Mouse (Mus musculus) myocyte (in vitro differentiated cells): ENCODE data around the gene Plac8. TPM values are rescaled to one million over a fixed set of nuclear protein-coding genes. Genes with fewer than 3 reads are reported as not detected.

Source experiments
- H3K27me3 ChIP-seq: one replicate; pipeline ENCODE4 v1.6.1; 2011; ENCODE audit not compliant: control insufficient read depth, insufficient read depth, insufficient read length
- H3K36me3 ChIP-seq: one replicate; pipeline ENCODE4 v1.6.1; 2011; ENCODE audit not compliant: control insufficient read depth, insufficient read depth
- H3K4me2 ChIP-seq: one replicate; pipeline ENCODE4 v1.6.1; 2011; ENCODE audit warnings: low read depth, control low read depth
- H3K4me3 ChIP-seq: one replicate; pipeline ENCODE4 v1.5.1; 2011; ENCODE audit warnings: mild to moderate bottlenecking, control low read depth, moderate library complexity
- H3K79me2 ChIP-seq: one replicate; pipeline ENCODE4 v1.6.1; 2011; ENCODE audit not compliant: control insufficient read depth, insufficient read depth
- H3ac ChIP-seq: one replicate; pipeline ENCODE4 v1.6.1; 2011; ENCODE audit not compliant: control insufficient read depth, insufficient read length
- CEBPB ChIP-seq: IDR thresholded peaks from 2 replicates; pipeline ENCODE4 v1.6.1; 2011; ENCODE audit warnings: mild to moderate bottlenecking, moderate library complexity; ENCODE audit not compliant: poor library complexity, insufficient read depth, severe bottlenecking
- E2F4 ChIP-seq: IDR thresholded peaks from one replicate; pipeline ENCODE4 v1.6.1; 2011; ENCODE audit warnings: mild to moderate bottlenecking, control low read depth, moderate library complexity; ENCODE audit not compliant: insufficient read depth
- MAX ChIP-seq: IDR thresholded peaks from one replicate; pipeline ENCODE4 v1.6.1; 2011; ENCODE audit warnings: low read depth, mild to moderate bottlenecking, control low read depth
- MYOD1 ChIP-seq, 3 experiments: IDR thresholded peaks; one replicate each; pipeline ENCODE4 v1.6.1; 2011; ENCODE audit warnings: control low read depth in 2 of 3, low read depth in 2 of 3, mild to moderate bottlenecking in 2 of 3, moderate library complexity in 1 of 3; ENCODE audit not compliant: insufficient read length in 2 of 3, control insufficient read depth in 1 of 3
- MYOG ChIP-seq, 3 experiments: IDR thresholded peaks; one replicate each; pipeline ENCODE4 v1.6.1; 2011; ENCODE audit warnings: control low read depth in 2 of 3, low read depth in 2 of 3, mild to moderate bottlenecking in 2 of 3; ENCODE audit not compliant: insufficient read length in 2 of 3, control insufficient read depth in 1 of 3, insufficient read depth in 1 of 3
- POLR2A ChIP-seq: IDR thresholded peaks from one replicate; pipeline ENCODE4 v1.6.1; 2011; ENCODE audit warnings: low read depth, mild to moderate bottlenecking, control low read depth, moderate library complexity; ENCODE audit not compliant: insufficient read length
- POLR2AphosphoS2 ChIP-seq: IDR thresholded peaks from one replicate; pipeline ENCODE4 v1.6.1; 2011; ENCODE audit warnings: low read depth, control low read depth; ENCODE audit not compliant: insufficient read length
- REST ChIP-seq: IDR thresholded peaks from one replicate; pipeline ENCODE4 v1.6.1; 2011; ENCODE audit warnings: mild to moderate bottlenecking, control low read depth, moderate library complexity; ENCODE audit not compliant: insufficient read depth, insufficient read length
- SRF ChIP-seq: IDR thresholded peaks from one replicate; pipeline ENCODE4 v1.6.1; 2011; ENCODE audit warnings: low read depth; ENCODE audit not compliant: control insufficient read depth, insufficient read length
- TCF12 ChIP-seq: IDR thresholded peaks from one replicate; pipeline ENCODE4 v1.6.1; 2011; ENCODE audit warnings: mild to moderate bottlenecking, control low read depth; ENCODE audit not compliant: poor library complexity, insufficient read depth, severe bottlenecking
- TCF3 ChIP-seq: IDR thresholded peaks from one replicate; pipeline ENCODE4 v1.6.1; 2011; ENCODE audit warnings: low read depth, control low read depth; ENCODE audit not compliant: insufficient read length
- USF1 ChIP-seq: IDR thresholded peaks from one replicate; pipeline ENCODE4 v1.6.1; 2011; ENCODE audit warnings: low read depth, mild to moderate bottlenecking, control low read depth, moderate library complexity
- polyA plus RNA-seq: library from polyadenylated mRNA; unstranded; fragments of >200 nt; fragmentation: generic; extraction: Trizol; gene quantifications from one replicate; pipeline ENCODE4 v1.2.1, GENCODE M21; 2012; ENCODE audit warnings: missing spikeins

Gene Plac8
- polyA plus RNA-seq, 1 experiment, result 4.8 TPM

- Histone ChIP-seq H3K27me3 (no peaks in the 10 kb centered on the region), H3K4me3 (no peak overlapping the region), H3ac (no peak overlapping the region), H3K36me3 (no peaks in the 10 kb centered on the region), H3K4me2 (no peak overlapping the region), H3K79me2 (no peaks in the 10 kb centered on the region)
- TF ChIP-seq REST (no peak), CEBPB (no peak), MYOD1 (IDR thresholded peaks at IDR 0.05; ENCODE audit: control insufficient read depth in 1 of 3, insufficient read length in 2 of 3, low read depth in 2 of 3) (no peak), TCF3 (no peak), POLR2A (no peak), MYOG (IDR thresholded peaks at IDR 0.05; ENCODE audit: control insufficient read depth in 1 of 3, insufficient read depth in 1 of 3, insufficient read length in 2 of 3, low read depth in 2 of 3) (no peak), POLR2AphosphoS2 (no peak), MAX (no peak), E2F4 (no peak), TCF12 (no peak), USF1 (no peak), SRF (no peak)
Observed at GRCm38 (mm10) chr5:100557537-100557936, 14.5 kb downstream of the Plac8 start.

- Histone ChIP-seq H3K4me2 (no peak overlapping the region), H3K27me3 (no peaks in the 10 kb centered on the region), H3K79me2 (no peaks in the 10 kb centered on the region), H3K36me3 (no peaks in the 10 kb centered on the region), H3ac (no peak overlapping the region), H3K4me3 (no peak overlapping the region)
- TF ChIP-seq MYOG (IDR thresholded peaks at IDR 0.05; ENCODE audit: control insufficient read depth in 1 of 3, insufficient read depth in 1 of 3, insufficient read length in 2 of 3, low read depth in 2 of 3) (no peak), USF1 (no peak), TCF3 (no peak), POLR2AphosphoS2 (no peak), MAX (no peak), TCF12 (no peak), POLR2A (no peak), CEBPB (no peak), MYOD1 (IDR thresholded peaks at IDR 0.05; ENCODE audit: control insufficient read depth in 1 of 3, insufficient read length in 2 of 3, low read depth in 2 of 3) (no peak), E2F4 (no peak), REST (no peak), SRF (no peak)
Observed at GRCm38 (mm10) chr5:100557019-100557418, 15.0 kb downstream of the Plac8 start.

- H3K79me2 ChIP-seq, result no peaks in the 10 kb centered on the region
- TF ChIP-seq REST, result no peak
- peak overlapping the region; percentile 15 for H3K4me2 ChIP-seq
- no peaks in the 10 kb centered on the region for H3K27me3 ChIP-seq
- no peak overlapping the region for H3ac ChIP-seq
- peaks cover 9% of the 10 kb centered on the region for H3K36me3 ChIP-seq
- no peak overlapping the region for H3K4me3 ChIP-seq
Observed at GRCm38 (mm10) chr5:100553426-100553825, 18.6 kb downstream of the Plac8 start.

GRCm38 (mm10) chr5:100551952-100552351 is 20.1 kb downstream of the Plac8 start:
- Histone ChIP-seq H3K36me3 (peaks cover 20% of the 10 kb centered on the region), H3ac (no peak overlapping the region), H3K4me2 (no peak overlapping the region), H3K27me3 (no peaks in the 10 kb centered on the region), H3K79me2 (no peaks in the 10 kb centered on the region), H3K4me3 (no peak overlapping the region)
- TF ChIP-seq REST (no peak), TCF3 (no peak), MAX (no peak), MYOG (IDR thresholded peaks at IDR 0.05; ENCODE audit: control insufficient read depth in 1 of 3, insufficient read depth in 1 of 3, insufficient read length in 2 of 3, low read depth in 2 of 3) (no peak), SRF (no peak), POLR2A (no peak), E2F4 (no peak), CEBPB (no peak), TCF12 (no peak), USF1 (no peak), POLR2AphosphoS2 (no peak)

GRCm38 (mm10) chr5:100550151-100550550 is 21.9 kb downstream of the Plac8 start:
- Histone ChIP-seq H3K36me3 (peaks cover 24% of the 10 kb centered on the region), H3K4me2 (no peak overlapping the region), H3K79me2 (no peaks in the 10 kb centered on the region), H3ac (no peak overlapping the region), H3K27me3 (no peaks in the 10 kb centered on the region), H3K4me3 (no peak overlapping the region)
- TF ChIP-seq MYOG (IDR thresholded peaks at IDR 0.05; ENCODE audit: control insufficient read depth in 1 of 3, insufficient read depth in 1 of 3, insufficient read length in 2 of 3, low read depth in 2 of 3) (no peak), TCF3 (no peak)
